26 mouse cellular contexts compared by ENCODE assay signal in the genomic region with DNA sequence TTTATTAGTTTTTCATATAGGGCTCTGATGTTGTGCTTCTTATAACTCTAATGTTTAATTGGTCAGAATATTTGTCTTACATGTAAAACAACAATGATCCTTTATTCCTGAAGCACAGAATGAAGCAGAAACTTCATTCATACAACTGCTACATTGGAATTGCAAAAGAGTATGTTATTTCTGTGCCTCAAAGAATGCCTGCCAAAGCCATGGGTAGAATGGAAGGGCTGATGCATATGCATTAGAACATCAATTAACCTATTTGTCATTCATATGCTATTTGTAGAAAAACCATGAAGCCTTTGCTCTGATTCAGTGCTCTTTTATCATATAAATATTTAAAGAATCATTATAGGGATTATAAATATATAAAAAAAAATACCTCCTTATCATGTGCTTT.
A peak's percentile ranks its signal among the peaks of the same experiment; 100 is the strongest.
DNase-seq lines count a peak whose midpoint lies in the region; ATAC-seq and TF ChIP-seq lines count a peak whose summit lies in the region.
"Had no signal": no experiment of that assay in that cellular context is flagged by ENCODE, and none has a peak within 500 bp of the region (broad histone marks: within the 10 kb centered on the region; RNA-seq: fewer than 3 reads in every experiment).

No protein-coding gene starts in this region.

- no peak for DNase-seq in frontal cortex, postnatal 10 days (ENCODE audit: low spot score in 2 of 2)
- peak; percentile 3 for DNase-seq in forebrain, postnatal 0 days
- DNase-seq in lung, postnatal 0 days (ENCODE audit: low spot score): no peak
- DNase-seq: adrenal gland, adult 8-10 months; adrenal gland, postnatal 25 days; cerebellum, adult 11-12 months; cerebellum, adult 8-10 months; cerebellum, postnatal 14 days; gastrocnemius, postnatal 25 days; heart, adult 2 months; heart, postnatal 14 days; heart, postnatal 4 days; kidney, adult 18-20 months; kidney, adult 9 months had no signal

- H3K4me2 ChIP-seq in forebrain, embryonic 13.5 days: no peak overlapping the region
- no peak overlapping the region for H3K4me2 ChIP-seq in forebrain, embryonic 12.5 days
- no peak overlapping the region for H3K4me2 ChIP-seq in forebrain, postnatal 0 days (ENCODE audit: low read depth)
- no peak overlapping the region for H3K4me2 ChIP-seq in lung, postnatal 0 days (replicated peaks; ENCODE audit: low read depth, low read length)
- H3K4me2 ChIP-seq: embryonic facial prominence, embryonic 12.5 days; embryonic facial prominence, embryonic 15.5 days; heart, embryonic 13.5 days; hindbrain, embryonic 14.5 days had no signal

- no peaks in the 10 kb centered on the region for H3K27me3 ChIP-seq in forebrain, embryonic 13.5 days
- H3K27me3 ChIP-seq in forebrain, embryonic 12.5 days: no peaks in the 10 kb centered on the region
- H3K27me3 ChIP-seq in forebrain, postnatal 0 days (ENCODE audit: insufficient read depth, low read length): no peaks in the 10 kb centered on the region
- H3K27me3 ChIP-seq in lung, postnatal 0 days (replicated peaks; ENCODE audit: insufficient read depth, low read length): no peaks in the 10 kb centered on the region
- H3K27me3 ChIP-seq: embryonic facial prominence, embryonic 12.5 days; embryonic facial prominence, embryonic 15.5 days; heart, embryonic 13.5 days had no signal

- no peak overlapping the region for H3K9ac ChIP-seq in forebrain, embryonic 13.5 days
- H3K9ac ChIP-seq in forebrain, embryonic 12.5 days: no peak overlapping the region
- no peak overlapping the region for H3K9ac ChIP-seq in forebrain, postnatal 0 days
- H3K9ac ChIP-seq in lung, postnatal 0 days (replicated peaks; ENCODE audit: low read depth): no peak overlapping the region
- H3K9ac ChIP-seq: embryonic facial prominence, embryonic 12.5 days; embryonic facial prominence, embryonic 15.5 days; heart, embryonic 13.5 days; hindbrain, embryonic 14.5 days had no signal

- TF ChIP-seq EP300 in lung, postnatal 0 days (IDR thresholded peaks at IDR 0.05): no peak

- H3K9me3 ChIP-seq in forebrain, embryonic 13.5 days (replicated peaks): no peaks in the 10 kb centered on the region
- no peaks in the 10 kb centered on the region for H3K9me3 ChIP-seq in forebrain, embryonic 12.5 days
- H3K9me3 ChIP-seq in forebrain, postnatal 0 days (ENCODE audit: low read length): no peaks in the 10 kb centered on the region
- H3K9me3 ChIP-seq in lung, postnatal 0 days (ENCODE audit: low read length): no peaks in the 10 kb centered on the region
- H3K9me3 ChIP-seq: embryonic facial prominence, embryonic 12.5 days; embryonic facial prominence, embryonic 15.5 days; heart, embryonic 10.5 days; heart, embryonic 13.5 days had no signal

- peak; percentile 64 for ATAC-seq in forebrain, embryonic 13.5 days
- ATAC-seq in forebrain, embryonic 12.5 days (ENCODE audit: low FRiP score): no peak
- ATAC-seq in frontal cortex, adult (ENCODE audit: low TSS enrichment): peak; percentile 57; the same call in 1 of the 2 replicates
- peak; percentile 36; the same call in 1 of the 2 replicates for ATAC-seq in forebrain, postnatal 0 days
- no peak for ATAC-seq in lung, postnatal 0 days
- ATAC-seq: activated CD4-positive, CD25-positive, alpha-beta regulatory T cell, adult 4 months; hindbrain, postnatal 0 days; inflammation-experienced regulatory T-cells, adult 6 months; intestine, embryonic 16.5 days had no signal

- no peak for TF ChIP-seq CTCF in forebrain, postnatal 0 days (IDR thresholded peaks at IDR 0.05; ENCODE audit: low read depth)
- no peak for TF ChIP-seq CTCF in lung, postnatal 0 days (IDR thresholded peaks at IDR 0.05)

- H3K4me1 ChIP-seq in forebrain, embryonic 13.5 days: peaks cover 19% of the 10 kb centered on the region
- peaks cover 3% of the 10 kb centered on the region; the same call in 1 of the 2 replicates for H3K4me1 ChIP-seq in forebrain, embryonic 12.5 days
- H3K4me1 ChIP-seq in forebrain, postnatal 0 days (ENCODE audit: insufficient read depth): 0 out of 2 replicates have a peak, but pooled peaks cover 6% of the 10 kb centered on the region
- H3K4me1 ChIP-seq in lung, postnatal 0 days (ENCODE audit: insufficient read depth, low read depth, low read length): no peaks in the 10 kb centered on the region
- H3K4me1 ChIP-seq: embryonic facial prominence, embryonic 12.5 days; embryonic facial prominence, embryonic 15.5 days; heart, embryonic 10.5 days; heart, embryonic 13.5 days had no signal

- no peak overlapping the region for H3K4me3 ChIP-seq in forebrain, embryonic 13.5 days
- no peak overlapping the region for H3K4me3 ChIP-seq in forebrain, embryonic 12.5 days (replicated peaks)
- no peak overlapping the region for H3K4me3 ChIP-seq in forebrain, postnatal 0 days (ENCODE audit: low read depth, low read length)
- H3K4me3 ChIP-seq in lung, postnatal 0 days (ENCODE audit: low read depth, low read length): no peak overlapping the region
- H3K4me3 ChIP-seq: embryonic facial prominence, embryonic 12.5 days; embryonic facial prominence, embryonic 15.5 days; heart, adult 2 months; heart, embryonic 10.5 days; heart, embryonic 13.5 days had no signal

- H3K36me3 ChIP-seq in forebrain, embryonic 13.5 days (ENCODE audit: poor library complexity, severe bottlenecking): no peaks in the 10 kb centered on the region
- H3K36me3 ChIP-seq in forebrain, embryonic 12.5 days (replicated peaks): no peaks in the 10 kb centered on the region
- no peaks in the 10 kb centered on the region for H3K36me3 ChIP-seq in forebrain, postnatal 0 days (ENCODE audit: insufficient read depth)
- no peaks in the 10 kb centered on the region for H3K36me3 ChIP-seq in lung, postnatal 0 days (ENCODE audit: insufficient read depth, low read length)
- H3K36me3 ChIP-seq: embryonic facial prominence, embryonic 12.5 days; embryonic facial prominence, embryonic 15.5 days; heart, embryonic 10.5 days; heart, embryonic 13.5 days had no signal

- H3K27ac ChIP-seq in forebrain, embryonic 13.5 days: no peak overlapping the region
- no peak overlapping the region for H3K27ac ChIP-seq in forebrain, embryonic 12.5 days
- H3K27ac ChIP-seq in forebrain, postnatal 0 days (ENCODE audit: low read depth, low read length): no peak overlapping the region
- H3K27ac ChIP-seq in lung, postnatal 0 days (ENCODE audit: low read length): no peak overlapping the region
- H3K27ac ChIP-seq: embryonic facial prominence, embryonic 12.5 days; embryonic facial prominence, embryonic 15.5 days; heart, adult 2 months; heart, embryonic 10.5 days; heart, embryonic 13.5 days; hindbrain, embryonic 14.5 days; hindbrain, postnatal 0 days had no signal

Comparison
In these comparisons a context has a peak if more than half of its experiments do, and no peak if none do; other contexts are left out.
1. ATAC-seq: peak in forebrain, embryonic 13.5 days (single experiment), frontal cortex, adult (single experiment) and forebrain, postnatal 0 days (single experiment); none in forebrain, embryonic 12.5 days (single experiment) and lung, postnatal 0 days (single experiment).